7 mouse cellular contexts compared by ENCODE assay signal in genomic region chr1:52118860-52119591, GRCm38 (mm10). TPM values are rescaled to one million over a fixed set of nuclear protein-coding genes. Genes with fewer than 3 reads are reported as not detected.
DNase-seq lines count a peak whose midpoint lies in the region; ATAC-seq lines count a peak whose summit lies in the region.

Gene Stat1 (plus strand): TSS chr1:52119440.

- H3K27ac ChIP-seq in embryonic facial prominence, embryonic 11.5 days (replicated peaks; ENCODE audit: low read depth, low read length), result no peak within 1 kb of the TSS
- no peak within 1 kb of the TSS for H3K27ac ChIP-seq in limb, embryonic 11.5 days (replicated peaks; ENCODE audit: low read depth, low read length)
- H3K27ac ChIP-seq in midbrain, embryonic 14.5 days (replicated peaks; ENCODE audit: low read depth, low read length), result peak within 1 kb of the TSS; percentile 73

- peak within 1 kb of the TSS; percentile 88 for H3K4me2 ChIP-seq in embryonic facial prominence, embryonic 11.5 days (ENCODE audit: low read depth, low read length)
- peak within 1 kb of the TSS; percentile 86 for H3K4me2 ChIP-seq in limb, embryonic 11.5 days (ENCODE audit: low read depth, severe bottlenecking)
- peak within 1 kb of the TSS; percentile 83 for H3K4me2 ChIP-seq in midbrain, embryonic 14.5 days (ENCODE audit: low read length)

- no peaks in the 10 kb centered on the region for H3K36me3 ChIP-seq in embryonic facial prominence, embryonic 11.5 days (replicated peaks; ENCODE audit: control insufficient read depth, insufficient read depth, low read depth, low read length)
- no peaks in the 10 kb centered on the region for H3K36me3 ChIP-seq in limb, embryonic 11.5 days (ENCODE audit: control insufficient read depth, insufficient read depth, low read length)
- no peaks in the 10 kb centered on the region for H3K36me3 ChIP-seq in midbrain, embryonic 14.5 days (ENCODE audit: control insufficient read depth, insufficient read depth, low read length)

- peak; percentile 94 for DNase-seq in adrenal gland, postnatal 14 days
- peak; percentile 93 for DNase-seq in embryonic facial prominence, embryonic 11.5 days (ENCODE audit: low spot score)
- peak; percentile 99 for DNase-seq in heart, adult 11 months
- peak; percentile 88 for DNase-seq in kidney, adult 18-20 months
- DNase-seq in limb, embryonic 11.5 days (ENCODE audit: low spot score), result peak; percentile 97
- peak; percentile 94 for DNase-seq in midbrain, embryonic 14.5 days
- peak; percentile 81 to 82 for DNase-seq in spleen, adult 18-20 months

- H3K27me3 ChIP-seq in embryonic facial prominence, embryonic 11.5 days (ENCODE audit: control insufficient read depth, insufficient read depth, low read length), result no peaks in the 10 kb centered on the region
- no peaks in the 10 kb centered on the region for H3K27me3 ChIP-seq in limb, embryonic 11.5 days (ENCODE audit: control insufficient read depth, insufficient read depth, low read length)
- H3K27me3 ChIP-seq in midbrain, embryonic 14.5 days (ENCODE audit: control insufficient read depth, insufficient read depth, low read length), result no peaks in the 10 kb centered on the region

- WGBS in embryonic facial prominence, embryonic 11.5 days, result 4% methylated on average over 34 of the region's 37 CpGs
- WGBS in limb, embryonic 11.5 days, result 4% methylated on average over 37 of the region's 37 CpGs
- WGBS in midbrain, embryonic 14.5 days, result 4% methylated on average over 37 of the region's 37 CpGs

- H3K9ac ChIP-seq in embryonic facial prominence, embryonic 11.5 days (replicated peaks; ENCODE audit: low read length), result peak within 1 kb of the TSS; percentile 64
- peak within 1 kb of the TSS; percentile 58 for H3K9ac ChIP-seq in limb, embryonic 11.5 days (ENCODE audit: low read length)
- peak within 1 kb of the TSS; percentile 70 for H3K9ac ChIP-seq in midbrain, embryonic 14.5 days (replicated peaks; ENCODE audit: low read length)

- H3K4me3 ChIP-seq in embryonic facial prominence, embryonic 11.5 days (ENCODE audit: low read depth, low read length), result peak within 1 kb of the TSS; percentile 83
- H3K4me3 ChIP-seq in limb, embryonic 11.5 days (ENCODE audit: low read depth, low read length), result peak within 1 kb of the TSS; percentile 79
- peak within 1 kb of the TSS; percentile 81 for H3K4me3 ChIP-seq in midbrain, embryonic 14.5 days (replicated peaks; ENCODE audit: low read depth, low read length)

- H3K9me3 ChIP-seq in embryonic facial prominence, embryonic 11.5 days (replicated peaks; ENCODE audit: control insufficient read depth, low read length), result no peaks in the 10 kb centered on the region
- no peaks in the 10 kb centered on the region for H3K9me3 ChIP-seq in limb, embryonic 11.5 days (ENCODE audit: control insufficient read depth, low read length)
- H3K9me3 ChIP-seq in midbrain, embryonic 14.5 days (ENCODE audit: control insufficient read depth, low read length), result no peaks in the 10 kb centered on the region

- ATAC-seq in embryonic facial prominence, embryonic 11.5 days (replicated peaks; ENCODE audit: insufficient number of reproducible peaks, low FRiP score, low TSS enrichment, low read depth), result peak; percentile 90
- peak; percentile 91 for ATAC-seq in limb, embryonic 11.5 days (ENCODE audit: insufficient number of reproducible peaks, low FRiP score, low TSS enrichment, low read depth)
- ATAC-seq in midbrain, embryonic 14.5 days (ENCODE audit: low FRiP score, low TSS enrichment), result peak; percentile 93

- no peaks in the 10 kb centered on the region for H3K4me1 ChIP-seq in embryonic facial prominence, embryonic 11.5 days (ENCODE audit: control insufficient read depth, insufficient read depth, low read length)
- H3K4me1 ChIP-seq in limb, embryonic 11.5 days (ENCODE audit: control insufficient read depth, insufficient read depth, low read length), result no peaks in the 10 kb centered on the region
- H3K4me1 ChIP-seq in midbrain, embryonic 14.5 days (ENCODE audit: control insufficient read depth, insufficient read depth, low read length), result no peaks in the 10 kb centered on the region

RNA-seq across cellular contexts. Expression of gene Stat1, which starts in this region (rescaled TPM):
- total RNA-seq in adrenal gland, postnatal 14 days (2021), result 56.4 and 56.9 TPM in 2 replicates
- 13.1 and 15.0 TPM in 2 replicates for polyA plus RNA-seq in embryonic facial prominence, embryonic 11.5 days (2014; fragmentation: Nextera tagmentation; extraction: Ambion mirVana)
- polyA plus RNA-seq in limb, embryonic 11.5 days (2014; fragmentation: Nextera tagmentation; extraction: Ambion mirVana), result 14.9 and 16.1 TPM in 2 replicates
- 9.0 and 22.2 TPM in 2 replicates for polyA plus RNA-seq in midbrain, embryonic 14.5 days (2014; fragmentation: Nextera tagmentation; extraction: Ambion mirVana)
